Mouse (Mus musculus): ENCODE results near the gene Adck1. TPM values are rescaled to one million over a fixed set of nuclear protein-coding genes. Genes with fewer than 3 reads are reported as not detected.
"Not testable (repeated sequence)": the region's sequence is repeated elsewhere in the genome, so short reads cannot be mapped to it uniquely, and the experiment has no call there.

The Adck1 gene
- polyA plus RNA-seq, 1 experiment: 11.8 TPM

DNA sequence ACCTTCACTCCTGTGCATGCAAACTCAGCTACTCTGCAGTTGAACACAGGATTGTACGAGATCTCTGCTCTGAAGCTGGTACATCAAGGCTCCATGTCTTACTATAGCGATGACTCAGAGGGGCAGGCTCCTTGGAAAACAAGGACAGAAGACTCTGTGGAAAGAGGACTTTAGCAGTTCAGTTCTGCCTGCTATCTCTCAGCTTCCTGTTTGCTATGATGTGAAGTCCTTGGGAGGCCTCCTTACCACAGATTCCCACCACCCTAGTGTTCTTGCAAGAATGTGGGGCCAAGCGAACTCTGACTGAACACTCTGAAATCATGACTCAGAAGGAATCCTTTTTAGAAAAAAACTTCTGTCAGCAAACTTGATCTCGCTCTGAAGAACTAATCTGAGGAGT, 8.3 kb downstream of the Adck1 start:
- Histone ChIP-seq H3K4me1 (ENCODE audit: control insufficient read depth, insufficient read depth, low read length) (no peaks in the 10 kb centered on the region), H3K4me3 (ENCODE audit: control insufficient read depth, low read depth, low read length) (no peak overlapping the region), H3K27ac (ENCODE audit: control insufficient read depth, insufficient read depth, low read depth, low read length) (no peak overlapping the region), H3K36me3 (ENCODE audit: control insufficient read depth, insufficient read depth, low read length) (no peaks in the 10 kb centered on the region), H3K27me3 (ENCODE audit: control insufficient read depth, insufficient read depth, low read length) (no peaks in the 10 kb centered on the region)
- TF ChIP-seq POLR2A (IDR thresholded peaks at IDR 0.05; ENCODE audit: control insufficient read depth, low read depth, low read length) (no peak), CTCF (IDR thresholded peaks at IDR 0.05; ENCODE audit: control insufficient read depth, insufficient read depth, insufficient replicate concordance, low read depth, low read length) (no peak)

GRCm38 (mm10) chr12:88369690-88370089, 9.3 kb downstream of the Adck1 start:
- not testable (repeated sequence) for H3K4me3 ChIP-seq (ENCODE audit: control insufficient read depth, low read depth, low read length); H3K27ac ChIP-seq (ENCODE audit: control insufficient read depth, insufficient read depth, low read depth, low read length); H3K4me1 ChIP-seq (ENCODE audit: control insufficient read depth, insufficient read depth, low read length); H3K36me3 ChIP-seq (ENCODE audit: control insufficient read depth, insufficient read depth, low read length); H3K27me3 ChIP-seq (ENCODE audit: control insufficient read depth, insufficient read depth, low read length)

DNA sequence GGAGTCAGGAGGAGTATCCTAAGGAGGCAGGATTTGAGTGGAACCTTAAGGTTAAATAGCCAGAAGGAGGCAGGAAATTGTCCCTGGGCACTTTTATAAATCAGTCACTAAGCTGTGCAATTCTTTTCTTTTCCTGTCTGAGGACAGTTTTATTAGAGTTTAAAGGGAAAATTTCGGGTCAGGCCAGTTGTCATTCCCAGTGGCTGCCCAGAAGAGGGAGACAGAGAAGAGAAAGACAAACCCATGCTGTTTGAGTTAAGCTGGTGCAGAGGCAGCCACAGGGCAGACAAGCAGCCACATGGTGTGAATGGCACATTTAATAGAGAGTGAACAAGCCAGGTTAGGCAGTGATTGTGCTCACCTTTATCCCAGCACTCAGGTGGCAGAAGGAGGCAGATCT, 10.0 kb downstream of the Adck1 start:
- H3K27ac ChIP-seq (ENCODE audit: control insufficient read depth, insufficient read depth, low read depth, low read length); H3K4me1 ChIP-seq (ENCODE audit: control insufficient read depth, insufficient read depth, low read length); H3K4me3 ChIP-seq (ENCODE audit: control insufficient read depth, low read depth, low read length); H3K36me3 ChIP-seq (ENCODE audit: control insufficient read depth, insufficient read depth, low read length); H3K27me3 ChIP-seq (ENCODE audit: control insufficient read depth, insufficient read depth, low read length): not testable (repeated sequence)

GRCm38 (mm10) chr12:88372018-88372417, 11.7 kb downstream of the Adck1 start:
- no peaks in the 10 kb centered on the region for H3K27me3 ChIP-seq (ENCODE audit: control insufficient read depth, insufficient read depth, low read length)
- H3K4me1 ChIP-seq (ENCODE audit: control insufficient read depth, insufficient read depth, low read length): no peaks in the 10 kb centered on the region
- H3K27ac ChIP-seq (ENCODE audit: control insufficient read depth, insufficient read depth, low read depth, low read length): no peak overlapping the region
- H3K4me3 ChIP-seq (ENCODE audit: control insufficient read depth, low read depth, low read length): no peak overlapping the region
- TF ChIP-seq POLR2A (IDR thresholded peaks at IDR 0.05; ENCODE audit: control insufficient read depth, low read depth, low read length) (no peak), CTCF (IDR thresholded peaks at IDR 0.05; ENCODE audit: control insufficient read depth, insufficient read depth, insufficient replicate concordance, low read depth, low read length) (no peak)
- no peaks in the 10 kb centered on the region for H3K36me3 ChIP-seq (ENCODE audit: control insufficient read depth, insufficient read depth, low read length)

GRCm38 (mm10) chr12:88376820-88377219, 16.5 kb downstream of the Adck1 start:
- Histone ChIP-seq H3K36me3 (ENCODE audit: control insufficient read depth, insufficient read depth, low read length) (no peaks in the 10 kb centered on the region), H3K4me1 (ENCODE audit: control insufficient read depth, insufficient read depth, low read length) (no peaks in the 10 kb centered on the region), H3K27ac (ENCODE audit: control insufficient read depth, insufficient read depth, low read depth, low read length) (no peak overlapping the region), H3K4me3 (ENCODE audit: control insufficient read depth, low read depth, low read length) (no peak overlapping the region), H3K27me3 (ENCODE audit: control insufficient read depth, insufficient read depth, low read length) (no peaks in the 10 kb centered on the region)
- no peak for TF ChIP-seq CTCF (IDR thresholded peaks at IDR 0.05; ENCODE audit: control insufficient read depth, insufficient read depth, insufficient replicate concordance, low read depth, low read length)
- no peak for TF ChIP-seq POLR2A (IDR thresholded peaks at IDR 0.05; ENCODE audit: control insufficient read depth, low read depth, low read length)

GRCm38 (mm10) chr12:88378256-88378655, 17.9 kb downstream of the Adck1 start:
- TF ChIP-seq CTCF (IDR thresholded peaks at IDR 0.05; ENCODE audit: control insufficient read depth, insufficient read depth, insufficient replicate concordance, low read depth, low read length): no peak
- H3K4me1 ChIP-seq (ENCODE audit: control insufficient read depth, insufficient read depth, low read length): no peaks in the 10 kb centered on the region
- H3K36me3 ChIP-seq (ENCODE audit: control insufficient read depth, insufficient read depth, low read length): no peaks in the 10 kb centered on the region
- H3K27ac ChIP-seq (ENCODE audit: control insufficient read depth, insufficient read depth, low read depth, low read length): no peak overlapping the region
- no peaks in the 10 kb centered on the region for H3K27me3 ChIP-seq (ENCODE audit: control insufficient read depth, insufficient read depth, low read length)
- H3K4me3 ChIP-seq (ENCODE audit: control insufficient read depth, low read depth, low read length): no peak overlapping the region

GRCm38 (mm10) chr12:88388832-88389231, 28.5 kb downstream of the Adck1 start:
- H3K36me3 ChIP-seq (ENCODE audit: control insufficient read depth, insufficient read depth, low read length): no peaks in the 10 kb centered on the region
- H3K27ac ChIP-seq (ENCODE audit: control insufficient read depth, insufficient read depth, low read depth, low read length): no peak overlapping the region
- H3K4me3 ChIP-seq (ENCODE audit: control insufficient read depth, low read depth, low read length): no peak overlapping the region
- H3K4me1 ChIP-seq (ENCODE audit: control insufficient read depth, insufficient read depth, low read length): no peaks in the 10 kb centered on the region
- H3K27me3 ChIP-seq (ENCODE audit: control insufficient read depth, insufficient read depth, low read length): no peaks in the 10 kb centered on the region
- TF ChIP-seq POLR2A (IDR thresholded peaks at IDR 0.05; ENCODE audit: control insufficient read depth, low read depth, low read length) (no peak), CTCF (IDR thresholded peaks at IDR 0.05; ENCODE audit: control insufficient read depth, insufficient read depth, insufficient replicate concordance, low read depth, low read length) (no peak)

- TF ChIP-seq CTCF (IDR thresholded peaks at IDR 0.05; ENCODE audit: control insufficient read depth, insufficient read depth, insufficient replicate concordance, low read depth, low read length) (no peak), POLR2A (IDR thresholded peaks at IDR 0.05; ENCODE audit: control insufficient read depth, low read depth, low read length) (no peak)
- Histone ChIP-seq H3K4me3 (ENCODE audit: control insufficient read depth, low read depth, low read length) (no peak overlapping the region), H3K4me1 (ENCODE audit: control insufficient read depth, insufficient read depth, low read length) (no peaks in the 10 kb centered on the region), H3K27me3 (ENCODE audit: control insufficient read depth, insufficient read depth, low read length) (no peaks in the 10 kb centered on the region), H3K36me3 (ENCODE audit: control insufficient read depth, insufficient read depth, low read length) (no peaks in the 10 kb centered on the region), H3K27ac (ENCODE audit: control insufficient read depth, insufficient read depth, low read depth, low read length) (no peak overlapping the region)
Measured at GRCm38 (mm10) chr12:88398658-88399057, 38.3 kb downstream of the Adck1 start.
